Mouse (Mus musculus): ENCODE measurements around the gene 1700040F15Rik. TPM values are rescaled to one million over a fixed set of nuclear protein-coding genes. Genes with fewer than 3 reads are reported as not detected.
"Not testable (repeated sequence)": the region's sequence is repeated elsewhere in the genome, so short reads cannot be mapped to it uniquely, and the experiment has no call there.

Gene 1700040F15Rik
- polyA plus RNA-seq (2012) = not detected in 2 replicates

- not testable (repeated sequence) for TF ChIP-seq GATA1 (IDR thresholded peaks at IDR 0.05; ENCODE audit: low read length)
These were observed at the start of gene 1700040F15Rik for GRCm38 (mm10) chrY:61101947-61102346. 1700040F15Rik (plus strand) TSS chrY:61102247.
